Mouse (Mus musculus) neural tube, postnatal 0 days (tissue): ENCODE results near the gene Zfp993. TPM values are rescaled to one million over a fixed set of nuclear protein-coding genes. Genes with fewer than 3 reads are reported as not detected.

ENCODE experiments used
- polyA plus RNA-seq: library from polyadenylated mRNA; unstranded; fragments of >200 nt; fragmentation: Nextera tagmentation; extraction: Ambion mirVana; gene quantifications from 2 replicates; pipeline ENCODE4 v1.2.1, GENCODE M21; 2015

Zfp993 gene
- 3.3 and 4.0 TPM in 2 replicates for polyA plus RNA-seq

GRCm38 (mm10) chr4:146610774-146611400, at the start of gene Zfp993:
TSS of gene Zfp993 (plus strand) at chr4:146610961.

Other genes with a start within 250 kb of the Zfp993 start
- gene Zfp992, start 161.9 kb upstream of the Zfp993 start, polyA plus RNA-seq, result 2.1 and 2.5 TPM in 2 replicates
- 0.11 and 0.17 TPM in 2 replicates for gene Zfp981, start 108.9 kb upstream of the Zfp993 start, polyA plus RNA-seq